Mouse (Mus musculus) bone marrow macrophage, adult 2 months (primary cell): Measurements from ENCODE around the gene Ptprd. TPM values are rescaled to one million over a fixed set of nuclear protein-coding genes. Genes with fewer than 3 reads are reported as not detected.

Experiments
- H3K27ac ChIP-seq: 2 replicates; pipeline ENCODE4 v1.5.1; 2012; ENCODE audit warnings: low read depth, low read length; ENCODE audit not compliant: insufficient read depth
- H3K4me1 ChIP-seq: 2 replicates; pipeline ENCODE4 v1.6.1; 2012; ENCODE audit warnings: low read length; ENCODE audit not compliant: control insufficient read depth, insufficient read depth
- H3K4me3 ChIP-seq: 2 replicates; pipeline ENCODE4 v1.5.1; 2012; ENCODE audit warnings: mild to moderate bottlenecking, low read length, moderate library complexity; ENCODE audit not compliant: insufficient read depth
- CTCF ChIP-seq: IDR thresholded peaks from 2 replicates; pipeline ENCODE4 v1.5.1; 2012; ENCODE audit warnings: low read depth, mild to moderate bottlenecking, low read length, moderate library complexity
- POLR2A ChIP-seq: IDR thresholded peaks from 2 replicates; pipeline ENCODE4 v1.6.1; 2012; ENCODE audit warnings: mild to moderate bottlenecking, low read depth, low read length, borderline replicate concordance
- polyA plus RNA-seq: library from polyadenylated mRNA; stranded (reverse); fragments of >200 nt; gene quantifications from 2 replicates; pipeline ENCODE4 v1.2.4, GENCODE M21; 2012; ENCODE audit not compliant: missing spikeins, insufficient read depth, insufficient read length

The Ptprd gene
- polyA plus RNA-seq, 1 experiment = 1.4 TPM

GRCm38 (mm10) chr4:76286016-76286415 is 1925.7 kb downstream of the Ptprd start:
- Histone ChIP-seq H3K4me1 (no peaks in the 10 kb centered on the region), H3K4me3 (no peak overlapping the region), H3K27ac (no peak overlapping the region)
- no peak for TF ChIP-seq POLR2A
- no peak for TF ChIP-seq CTCF

DNA sequence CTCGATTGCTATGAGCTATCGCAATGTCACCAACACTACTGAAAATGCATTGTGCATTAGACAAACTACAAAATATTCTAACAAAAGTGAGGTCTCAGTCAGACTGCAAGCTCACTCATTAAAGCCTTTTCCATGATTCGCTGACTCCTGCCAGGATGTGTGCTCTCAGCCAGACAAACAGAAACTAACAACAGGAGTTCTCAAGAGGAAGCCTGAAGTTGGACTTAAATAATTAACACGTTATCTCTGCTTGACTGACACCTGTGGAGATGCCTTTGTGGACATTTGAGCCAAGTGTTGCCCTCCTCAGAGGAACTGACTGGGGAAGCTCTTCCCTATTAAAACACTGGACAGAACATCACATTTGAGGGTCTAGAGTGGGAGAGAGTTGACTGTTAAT is 1928.9 kb downstream of the Ptprd start:
- TF ChIP-seq CTCF = no peak
- TF ChIP-seq POLR2A = no peak
- Histone ChIP-seq H3K4me1 (no peaks in the 10 kb centered on the region), H3K4me3 (no peak overlapping the region), H3K27ac (no peak overlapping the region)

DNA sequence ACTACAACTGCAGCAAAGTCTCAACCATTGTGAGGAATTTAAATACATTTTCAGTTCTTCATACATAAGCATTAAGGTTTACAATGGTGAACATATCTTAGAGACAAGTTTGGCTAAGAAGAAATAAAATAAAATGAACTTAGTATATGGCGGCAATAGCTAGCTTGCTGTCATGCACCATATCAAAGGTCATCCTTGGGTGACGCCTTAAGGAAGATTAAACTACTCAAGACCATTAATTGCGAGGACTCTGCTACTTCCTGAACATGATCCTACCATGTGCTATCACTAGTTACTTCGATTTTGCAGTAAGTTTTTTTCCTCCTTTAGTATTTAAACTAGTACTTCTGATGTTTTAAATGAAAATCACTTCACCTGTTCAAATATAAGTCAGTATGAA is 1949.0 kb downstream of the Ptprd start:
- H3K27ac ChIP-seq = no peak overlapping the region
- H3K4me3 ChIP-seq = no peak overlapping the region
- no peaks in the 10 kb centered on the region for H3K4me1 ChIP-seq
- TF ChIP-seq POLR2A (no peak), CTCF (no peak)

DNA sequence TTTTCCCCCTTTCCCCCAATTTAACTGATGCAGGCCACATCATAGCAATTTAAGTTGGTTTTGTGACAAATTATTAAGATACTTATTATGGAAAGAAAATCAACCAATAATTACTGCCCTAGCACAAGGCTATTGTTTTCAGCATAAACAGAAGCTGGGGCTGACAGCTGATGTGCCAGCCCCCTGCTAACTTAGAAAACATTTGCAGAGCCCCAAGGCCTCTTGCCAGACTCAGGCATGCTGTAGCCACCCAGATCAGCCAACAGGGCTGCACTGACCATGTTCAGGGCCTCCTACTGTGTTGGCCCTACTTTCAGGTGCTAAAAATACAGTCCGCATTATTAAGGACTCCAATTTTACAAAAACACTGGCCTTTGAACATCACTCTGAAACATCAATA is 1951.1 kb downstream of the Ptprd start:
- Histone ChIP-seq H3K4me3 (no peak overlapping the region), H3K4me1 (no peaks in the 10 kb centered on the region), H3K27ac (no peak overlapping the region)
- TF ChIP-seq CTCF (no peak), POLR2A (no peak)

- no peak overlapping the region for H3K4me3 ChIP-seq
- H3K4me1 ChIP-seq = no peaks in the 10 kb centered on the region
- TF ChIP-seq POLR2A (no peak), CTCF (no peak)
- no peak overlapping the region for H3K27ac ChIP-seq
Measured at GRCm38 (mm10) chr4:76260286-76260685, 1951.5 kb downstream of the Ptprd start.

- no peak for TF ChIP-seq CTCF
- no peak for TF ChIP-seq POLR2A
- Histone ChIP-seq H3K4me1 (no peaks in the 10 kb centered on the region), H3K4me3 (no peak overlapping the region), H3K27ac (no peak overlapping the region)
Measured at GRCm38 (mm10) chr4:76259636-76260035, 1952.1 kb downstream of the Ptprd start.

GRCm38 (mm10) chr4:76244371-76244770 is 1967.4 kb downstream of the Ptprd start:
- Histone ChIP-seq H3K27ac (no peak overlapping the region), H3K4me1 (no peaks in the 10 kb centered on the region), H3K4me3 (no peak overlapping the region)
- no peak for TF ChIP-seq POLR2A

DNA sequence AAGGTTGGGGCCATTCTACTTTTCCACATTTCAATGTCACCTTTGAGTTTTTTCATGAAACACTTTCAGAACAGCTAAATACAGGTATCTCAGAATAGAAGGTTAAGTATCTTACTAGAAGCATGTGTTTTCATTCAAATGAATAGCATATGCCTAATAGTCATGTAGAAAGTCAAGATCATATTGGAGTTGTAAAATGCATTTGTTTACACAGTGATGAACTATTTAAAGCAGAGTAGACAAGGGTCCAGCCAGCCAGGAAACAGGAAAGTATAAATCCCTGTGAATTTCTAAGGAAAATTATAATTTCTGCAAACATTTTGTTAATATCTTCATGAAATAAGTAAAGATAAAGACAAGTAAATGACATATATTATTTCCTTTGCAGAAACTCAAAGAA is 1970.2 kb downstream of the Ptprd start:
- Histone ChIP-seq H3K4me1 (no peaks in the 10 kb centered on the region), H3K27ac (no peak overlapping the region), H3K4me3 (no peak overlapping the region)
- TF ChIP-seq POLR2A (no peak), CTCF (no peak)

GRCm38 (mm10) chr4:76241140-76241539 is 1970.6 kb downstream of the Ptprd start:
- no peak overlapping the region for H3K4me3 ChIP-seq
- H3K27ac ChIP-seq = no peak overlapping the region
- no peaks in the 10 kb centered on the region for H3K4me1 ChIP-seq
- TF ChIP-seq CTCF (no peak), POLR2A (no peak)

- TF ChIP-seq CTCF (no peak), POLR2A (no peak)
- Histone ChIP-seq H3K27ac (no peak overlapping the region), H3K4me3 (no peak overlapping the region), H3K4me1 (no peaks in the 10 kb centered on the region)
Measured at GRCm38 (mm10) chr4:76239063-76239462, 1972.7 kb downstream of the Ptprd start.

DNA sequence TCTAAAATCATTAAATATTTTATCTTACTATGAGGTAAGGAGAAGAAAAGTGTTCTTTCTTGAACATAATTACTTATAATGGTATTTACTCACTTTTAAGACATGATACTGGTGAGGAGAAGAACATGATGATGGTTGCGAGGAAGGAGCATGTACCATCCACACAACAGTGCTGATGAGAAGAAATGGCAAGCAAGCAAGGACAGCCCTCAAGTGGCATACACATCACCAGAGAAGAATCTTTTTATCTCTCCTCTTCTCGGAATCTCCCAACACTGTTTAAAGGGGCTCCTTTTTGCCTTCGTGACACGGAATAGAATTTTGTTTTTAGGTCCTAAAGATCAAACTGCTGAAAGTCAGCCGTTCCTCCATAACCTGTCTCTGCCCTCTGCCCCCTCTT is 1973.2 kb downstream of the Ptprd start:
- Histone ChIP-seq H3K4me3 (no peak overlapping the region), H3K27ac (no peak overlapping the region), H3K4me1 (no peaks in the 10 kb centered on the region)
- no peak for TF ChIP-seq POLR2A
- no peak for TF ChIP-seq CTCF
